Mouse (Mus musculus) retina, postnatal 7 days (tissue): ENCODE results near the gene Tnip1.
"Not testable (repeated sequence)": the region's sequence is repeated elsewhere in the genome, so short reads cannot be mapped to it uniquely, and the experiment has no call there.

Experiments used
- DNase-seq: peaks from one replicate; pipeline ENCODE4 v3.0.0-alpha.2; 2012; ENCODE audit warnings: low read depth, low spot score

The Tnip1 gene

DNA sequence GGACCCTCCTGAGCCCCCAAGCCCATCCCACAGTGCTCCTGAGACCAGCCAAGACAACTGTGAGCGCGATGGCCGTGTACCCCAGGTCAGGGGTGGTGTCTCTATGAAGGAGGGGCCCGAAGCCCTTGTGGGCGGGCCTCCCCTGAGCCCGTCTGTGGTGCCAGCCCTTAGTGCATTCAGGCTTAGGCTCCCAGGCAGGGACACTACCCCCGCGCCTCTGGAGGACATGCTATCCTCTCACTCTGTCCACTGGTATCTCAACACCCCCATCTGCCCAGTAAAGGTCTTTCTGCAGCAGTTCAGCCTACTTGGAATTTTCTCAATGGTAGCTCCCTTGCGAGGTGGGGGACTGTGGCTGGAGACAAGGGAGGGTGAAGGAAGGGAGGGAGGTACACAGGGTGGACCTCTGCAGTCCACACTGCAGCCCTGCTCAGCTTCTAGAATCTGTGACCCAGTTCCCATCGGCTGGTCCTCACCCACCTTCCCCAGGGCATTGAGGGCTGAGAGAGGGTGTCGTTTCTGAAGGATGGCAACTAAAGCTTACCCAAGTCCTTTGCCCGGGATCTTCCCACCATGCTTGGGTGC, 52.5 kb downstream of the Tnip1 start:
- no peak for DNase-seq

DNA sequence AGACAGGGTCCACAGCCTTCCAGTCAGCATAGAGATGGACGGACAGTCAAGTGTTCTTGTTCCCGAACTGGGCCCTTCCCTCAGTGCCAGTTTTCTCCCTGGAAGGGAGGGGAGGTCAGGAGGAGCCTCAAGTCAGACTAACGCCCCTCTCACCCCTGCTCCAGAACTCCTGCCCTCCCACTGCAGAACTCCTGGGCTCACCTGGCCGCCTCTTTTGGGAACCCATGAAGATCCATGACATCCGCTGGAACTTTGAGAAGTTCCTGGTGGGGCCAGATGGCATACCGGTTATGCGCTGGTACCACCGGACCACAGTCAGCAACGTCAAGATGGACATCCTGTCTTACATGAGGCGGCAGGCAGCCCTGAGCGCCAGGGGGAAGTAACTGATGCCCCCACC, 53.4 kb downstream of the Tnip1 start:
- no peak for DNase-seq

DNA sequence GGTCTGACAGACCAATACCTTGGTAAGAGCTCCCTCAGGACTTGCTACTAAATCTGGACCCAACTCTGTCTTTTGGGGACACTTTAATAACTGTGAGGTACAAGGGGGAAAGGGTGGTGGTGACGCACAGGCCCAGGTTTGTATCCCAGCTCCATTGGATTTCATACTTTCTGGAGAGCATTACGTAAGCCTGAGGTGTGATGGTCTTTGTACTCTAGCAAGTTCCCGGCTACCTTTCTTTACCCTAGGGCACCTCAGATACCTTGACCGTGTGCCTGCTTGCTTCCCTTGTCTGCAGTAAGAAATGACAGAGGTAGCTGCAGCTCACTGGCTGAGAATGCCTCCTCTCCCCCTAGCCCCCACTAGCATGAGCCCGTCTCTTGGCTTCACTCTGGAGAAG, 55.5 kb downstream of the Tnip1 start:
- DNase-seq: no peak

DNA sequence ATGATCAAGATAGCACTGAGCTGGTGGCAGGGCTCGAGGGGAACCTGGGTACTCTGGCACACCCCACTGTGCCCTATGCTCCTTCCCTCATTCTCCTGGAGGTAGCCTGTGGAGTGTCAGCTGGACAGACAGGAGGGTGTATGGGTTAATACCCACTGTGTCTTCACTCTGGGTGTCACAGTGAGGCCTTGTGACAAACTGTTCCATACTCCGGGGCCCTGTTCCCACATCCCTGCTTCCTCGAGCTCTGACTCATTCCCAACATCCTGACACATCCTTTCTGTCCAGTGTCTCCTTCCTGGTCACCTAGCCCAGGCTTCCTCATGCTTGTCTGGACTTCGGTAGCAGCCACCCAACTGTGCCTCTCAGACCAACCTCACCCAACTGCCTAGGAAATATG, 56.3 kb downstream of the Tnip1 start:
- no peak for DNase-seq

DNA sequence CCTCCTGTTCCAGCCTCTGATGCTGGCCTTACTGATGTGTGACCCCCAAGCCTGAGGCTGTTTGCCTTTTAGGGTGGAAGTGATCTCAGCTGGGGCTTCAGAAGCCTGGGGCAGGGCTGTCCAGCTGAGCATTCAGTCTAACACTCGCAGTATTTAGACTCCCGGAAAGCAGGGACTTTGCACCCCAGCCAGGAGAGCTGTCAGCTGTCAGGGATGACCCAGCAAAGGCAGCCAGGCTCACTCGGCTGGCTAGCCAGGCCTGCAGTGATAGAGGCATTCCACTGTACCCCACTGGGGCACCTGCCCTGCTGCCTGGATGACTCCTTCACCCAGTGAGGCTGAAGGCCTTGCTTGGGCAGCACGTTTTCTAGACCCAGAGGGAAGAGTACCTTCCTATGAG, 56.8 kb downstream of the Tnip1 start:
- no peak for DNase-seq

DNA sequence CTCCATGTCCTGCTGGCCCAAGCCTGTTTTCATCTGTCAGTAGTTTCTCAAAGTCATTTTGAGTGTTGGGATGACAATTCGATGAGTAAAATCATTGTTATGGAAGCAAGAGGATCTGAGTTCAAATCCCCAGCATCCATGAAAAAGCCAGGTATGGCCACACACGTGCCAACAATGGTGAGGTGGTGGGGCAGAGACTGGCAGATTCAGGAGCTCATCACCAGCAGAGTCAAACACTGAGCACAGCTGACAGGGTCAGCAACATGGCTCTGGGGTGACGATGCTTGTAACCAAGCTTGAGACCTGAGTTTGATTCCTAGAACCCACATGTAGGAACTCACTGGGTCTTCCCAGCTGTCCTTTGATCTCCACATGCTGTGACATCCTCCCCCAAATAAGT, 57.6 kb downstream of the Tnip1 start:
- DNase-seq: no peak

DNA sequence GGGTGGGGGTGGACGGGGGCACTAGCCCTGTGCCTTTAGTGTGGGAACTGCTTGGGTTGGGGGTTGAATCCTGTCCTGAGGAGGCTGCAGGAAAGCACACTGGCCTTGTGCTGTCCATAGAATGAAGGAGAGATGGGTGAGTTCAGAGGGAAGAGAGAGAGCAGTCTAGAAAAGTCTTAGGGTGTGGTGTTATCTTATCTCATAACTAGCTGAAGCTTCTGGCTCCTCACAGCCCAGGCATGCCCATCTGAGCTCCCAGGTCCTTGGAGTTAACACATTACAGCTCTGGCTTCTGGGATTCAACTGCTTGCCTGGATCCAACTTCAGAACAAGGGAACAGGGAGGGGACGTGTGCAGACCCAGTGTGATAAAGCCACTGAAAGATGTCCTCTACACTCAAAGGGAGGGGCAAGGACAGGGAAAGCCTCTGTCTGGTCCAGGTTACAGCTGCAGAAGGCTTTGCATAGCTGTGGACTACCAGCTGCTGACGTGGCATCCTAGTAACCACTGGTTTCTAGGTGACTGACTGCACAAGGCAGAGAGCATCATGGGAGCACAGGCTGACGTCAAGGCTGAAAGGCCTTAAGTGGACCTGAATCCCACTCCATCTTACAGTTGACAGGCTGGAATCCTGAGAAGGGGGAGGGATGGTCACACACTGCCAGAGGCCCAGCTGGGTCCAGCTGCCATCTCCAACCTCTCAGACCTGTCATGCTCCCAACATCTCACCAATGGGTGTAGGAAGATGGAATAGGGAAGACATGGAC, 58.6 kb downstream of the Tnip1 start:
- DNase-seq: no peak

DNA sequence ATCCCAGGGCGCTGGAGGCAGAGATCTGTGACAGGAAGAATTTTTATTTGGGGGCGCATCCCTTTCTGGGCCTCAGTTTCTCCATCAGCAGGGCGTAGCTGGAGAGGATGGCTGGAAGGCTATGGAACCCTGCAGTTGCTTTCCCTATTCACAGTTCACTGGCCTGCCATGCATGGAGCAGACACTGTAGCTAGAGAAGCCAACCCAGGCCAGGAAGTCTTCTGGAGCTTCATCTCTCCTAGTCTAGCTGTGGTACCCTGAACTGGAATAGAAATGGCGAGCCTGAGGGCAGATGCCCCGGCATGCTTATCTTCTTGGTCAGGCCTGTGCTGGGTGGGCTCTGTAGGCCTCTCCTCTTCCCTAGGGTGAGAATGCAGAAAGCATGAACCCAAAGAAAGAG, 59.4 kb downstream of the Tnip1 start:
- no peak for DNase-seq

DNA sequence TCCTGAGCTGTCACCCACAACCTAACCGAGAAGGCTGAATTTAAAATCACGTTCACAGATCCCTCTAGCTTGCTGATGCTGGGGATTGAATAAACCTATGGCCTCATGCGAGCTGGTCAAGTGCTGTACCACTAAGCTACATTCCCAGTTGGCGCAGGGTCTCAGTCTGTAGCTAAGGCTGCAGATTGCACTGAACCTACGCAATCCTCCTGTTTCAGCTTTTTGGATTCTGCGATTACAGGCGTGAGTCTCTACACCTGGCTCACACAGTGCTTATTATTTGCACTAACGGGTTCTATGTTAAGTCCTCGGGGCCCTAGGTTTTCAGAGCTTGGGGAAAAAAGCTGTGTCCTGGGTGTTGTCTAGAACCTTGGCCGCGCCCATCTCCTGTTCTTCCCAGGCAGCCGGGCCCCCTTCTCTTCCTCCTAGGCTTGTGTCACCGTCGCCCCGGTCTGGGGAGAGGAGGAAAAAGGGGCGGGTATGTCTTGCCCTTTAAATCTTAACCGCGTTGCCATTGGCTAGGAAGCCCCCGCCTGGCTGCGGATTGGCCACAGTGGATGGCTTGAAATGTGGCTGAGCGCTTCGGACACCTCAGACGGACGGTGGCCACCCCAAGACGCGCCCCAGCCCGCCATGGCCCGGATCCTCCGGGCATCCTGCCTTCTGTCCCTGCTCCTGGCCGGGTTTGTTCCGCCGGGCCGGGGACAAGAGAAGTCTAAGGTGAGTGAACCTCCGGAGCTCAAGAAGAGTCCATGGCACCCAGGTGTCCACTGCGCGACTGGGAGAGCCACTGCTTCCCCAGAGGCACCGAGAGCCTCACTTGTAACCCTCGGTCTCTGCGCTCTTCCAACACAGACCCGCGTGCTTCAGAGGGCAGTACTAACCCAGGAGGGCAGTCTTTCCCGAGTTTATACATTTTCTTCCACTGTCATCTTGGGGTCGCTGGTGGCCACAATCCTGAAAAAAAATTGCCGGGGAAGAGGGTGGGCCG, 60.1 kb downstream of the Tnip1 start, which contains the start of gene Gpx3:
Gene Gpx3 (plus strand): TSS at position 121 of the 991 bp plus-strand sequence.
- peak; percentile 54 for DNase-seq

DNA sequence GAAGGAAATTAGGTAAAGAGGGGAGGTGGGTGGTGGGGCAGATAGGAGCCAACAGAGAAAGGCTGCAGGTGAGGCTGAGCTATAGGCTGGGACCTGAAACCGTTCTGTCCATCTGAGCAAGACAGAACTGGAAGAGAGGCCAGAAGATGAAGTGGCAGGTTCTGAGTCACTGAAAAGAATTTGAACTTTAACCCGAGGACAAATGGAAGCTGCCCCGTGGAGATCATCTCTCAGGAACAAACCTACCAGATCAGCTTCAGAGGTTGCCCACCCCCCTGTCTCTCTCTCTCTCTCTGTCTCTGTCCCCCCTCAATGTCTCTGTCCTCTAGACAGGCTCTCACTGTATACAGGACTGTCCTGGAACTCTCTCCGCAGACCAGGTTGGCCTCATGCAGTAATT, 63.1 kb downstream of the Tnip1 start:
- DNase-seq: no peak

DNA sequence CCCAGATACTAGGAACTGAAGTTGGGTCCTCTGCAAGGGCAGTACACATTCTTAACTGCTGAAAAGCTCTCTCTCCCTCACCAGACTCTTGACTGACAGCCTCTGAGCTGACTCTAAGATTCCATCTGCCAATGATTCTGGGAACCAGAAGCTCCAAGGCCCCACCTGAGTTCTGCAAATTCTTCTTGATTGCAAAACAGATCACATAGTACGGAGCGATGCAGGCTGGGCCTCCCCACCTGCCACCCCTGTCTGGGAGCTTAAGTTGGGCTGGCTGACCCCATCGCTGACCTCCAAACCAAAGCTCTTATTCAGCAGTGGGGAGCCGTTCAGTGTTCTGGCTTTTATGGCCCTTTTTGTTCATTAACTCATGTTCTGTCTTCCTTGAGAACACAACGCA, 65.2 kb downstream of the Tnip1 start:
- DNase-seq: no peak

DNA sequence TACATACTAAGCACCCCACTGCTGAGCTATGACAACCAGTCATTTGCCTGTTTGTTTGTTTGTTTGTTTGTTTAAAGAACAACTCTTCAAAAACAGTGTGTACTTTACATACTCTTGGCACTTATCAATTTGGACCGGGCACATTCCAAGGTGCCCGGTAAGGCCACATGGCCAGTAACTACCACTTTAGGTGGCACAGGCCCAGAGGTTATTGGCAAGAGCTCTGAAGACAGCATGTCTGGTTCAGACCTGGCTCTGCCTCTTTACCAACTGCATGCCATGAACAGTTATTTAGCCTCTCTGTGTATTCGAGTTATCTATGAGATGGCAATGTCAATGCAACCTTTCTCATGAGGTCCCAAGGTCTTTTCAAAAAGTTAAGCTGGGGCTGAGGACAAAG, 66.1 kb downstream of the Tnip1 start:
- DNase-seq: not testable (repeated sequence)

DNA sequence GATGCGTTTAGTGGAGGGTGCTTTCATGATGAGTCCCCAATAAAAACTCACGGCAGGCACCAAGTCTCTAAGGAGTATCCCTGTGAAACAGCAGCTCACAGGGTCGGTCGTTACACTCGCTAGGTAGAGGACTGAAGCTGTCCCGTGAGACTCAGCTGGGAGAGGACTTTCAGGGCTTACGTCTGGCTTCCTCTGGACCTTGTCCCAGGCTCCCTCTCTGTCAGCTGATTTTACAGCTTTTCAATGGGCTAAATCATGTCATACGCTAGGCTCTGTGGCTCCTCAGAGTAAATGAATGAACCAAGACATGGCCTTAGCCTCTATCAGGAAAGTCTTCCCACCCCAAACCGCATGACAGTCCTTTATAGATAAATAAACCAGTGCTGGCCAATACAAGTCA, 68.1 kb downstream of the Tnip1 start:
- no peak for DNase-seq

DNA sequence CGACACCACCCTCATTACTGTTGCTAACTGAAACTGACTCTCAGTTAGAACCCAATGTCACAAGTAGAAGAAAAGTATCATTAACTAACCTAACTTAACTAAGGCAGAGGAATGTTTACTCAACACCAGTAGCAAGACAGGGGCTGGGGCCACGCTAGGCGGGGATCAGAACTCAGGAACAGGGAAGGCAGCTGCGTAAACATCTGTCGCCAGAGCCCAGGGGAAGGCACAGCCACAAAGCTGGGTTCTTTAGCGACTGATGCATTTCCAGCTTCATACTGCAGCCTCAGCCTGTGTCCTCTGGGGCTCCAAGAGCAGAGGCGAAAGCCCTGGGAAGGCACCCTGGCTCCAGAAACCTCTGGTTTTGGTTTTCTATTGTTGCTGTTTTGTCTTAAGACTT, 70.6 kb downstream of the Tnip1 start:
- DNase-seq: no peak

DNA sequence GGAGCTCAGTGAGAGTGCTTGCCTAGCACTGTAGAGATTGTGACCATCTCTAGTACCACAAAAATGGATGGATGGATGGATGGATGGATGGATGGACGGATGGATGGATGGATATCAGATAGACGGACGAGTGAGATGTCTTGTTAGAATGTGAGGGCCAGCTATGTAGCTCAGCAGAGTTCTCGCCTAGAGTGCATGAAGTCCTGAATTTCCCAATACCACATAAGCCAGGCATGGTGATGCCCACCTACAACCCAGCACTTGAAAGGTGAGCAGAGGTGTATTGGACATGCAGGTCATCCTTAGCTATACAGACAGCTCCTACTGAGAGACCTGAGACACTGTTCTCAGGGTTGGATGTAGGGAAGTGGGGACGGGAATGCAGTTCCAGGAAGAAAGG, 71.4 kb downstream of the Tnip1 start:
- DNase-seq: no peak

DNA sequence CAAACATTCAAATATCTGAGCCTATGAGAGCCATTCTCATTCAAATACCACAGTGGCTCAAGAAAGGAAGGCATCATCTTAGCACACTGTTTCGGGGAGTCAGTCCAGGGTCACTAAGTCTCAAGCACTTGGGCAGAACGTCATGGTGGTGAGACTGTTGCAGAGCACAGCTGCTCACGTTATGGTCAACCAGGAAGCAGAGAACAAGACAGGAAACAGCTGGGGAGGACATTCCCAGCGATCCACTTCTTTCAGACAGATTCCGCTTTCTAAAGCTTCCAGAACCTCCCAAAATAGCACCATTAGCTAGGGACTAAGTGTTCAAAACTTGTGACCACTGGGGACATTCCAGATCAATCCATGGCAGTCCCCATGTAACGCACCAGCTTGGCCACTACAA, 74.8 kb downstream of the Tnip1 start:
- DNase-seq: no peak

DNA sequence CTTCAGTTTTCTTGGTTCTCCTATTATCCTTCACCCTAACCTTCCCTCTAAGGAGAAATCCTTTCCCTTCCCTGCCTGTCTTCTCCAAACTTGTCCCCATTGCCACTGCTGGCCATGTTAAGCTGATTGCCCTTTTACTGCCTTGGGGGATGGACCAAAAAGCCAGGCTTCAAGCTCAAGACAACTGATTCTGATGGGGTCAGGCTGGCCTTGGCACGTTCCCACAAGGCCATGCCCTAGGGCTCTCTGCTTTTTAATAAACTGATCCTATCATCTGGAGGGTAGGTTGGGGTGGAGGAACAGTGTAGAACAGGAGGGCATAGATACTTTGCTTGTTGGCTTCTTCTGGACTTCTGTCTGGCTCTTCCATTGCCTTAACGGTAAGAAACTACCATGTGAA, 77.3 kb downstream of the Tnip1 start:
- DNase-seq: no peak

DNA sequence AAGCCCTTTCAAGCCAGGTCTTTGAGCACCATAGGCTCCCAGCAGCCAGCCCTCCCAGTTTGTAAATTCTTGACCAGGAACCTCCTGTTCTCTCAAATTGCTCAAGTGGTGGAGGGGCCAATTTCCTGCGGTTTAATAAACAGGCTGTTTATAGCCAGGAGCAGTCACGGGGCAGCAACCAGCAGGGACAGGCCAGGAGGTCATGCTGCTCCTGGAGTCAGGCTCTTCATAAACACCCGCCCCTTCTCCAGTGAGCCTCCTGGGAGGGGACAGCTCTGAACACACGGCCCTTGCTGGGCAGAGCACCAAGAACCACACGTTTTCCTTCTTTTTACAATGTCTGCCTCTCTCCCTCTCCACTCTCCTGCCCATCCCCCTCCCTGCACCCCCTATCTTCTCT, 77.8 kb downstream of the Tnip1 start:
- no peak for DNase-seq

DNA sequence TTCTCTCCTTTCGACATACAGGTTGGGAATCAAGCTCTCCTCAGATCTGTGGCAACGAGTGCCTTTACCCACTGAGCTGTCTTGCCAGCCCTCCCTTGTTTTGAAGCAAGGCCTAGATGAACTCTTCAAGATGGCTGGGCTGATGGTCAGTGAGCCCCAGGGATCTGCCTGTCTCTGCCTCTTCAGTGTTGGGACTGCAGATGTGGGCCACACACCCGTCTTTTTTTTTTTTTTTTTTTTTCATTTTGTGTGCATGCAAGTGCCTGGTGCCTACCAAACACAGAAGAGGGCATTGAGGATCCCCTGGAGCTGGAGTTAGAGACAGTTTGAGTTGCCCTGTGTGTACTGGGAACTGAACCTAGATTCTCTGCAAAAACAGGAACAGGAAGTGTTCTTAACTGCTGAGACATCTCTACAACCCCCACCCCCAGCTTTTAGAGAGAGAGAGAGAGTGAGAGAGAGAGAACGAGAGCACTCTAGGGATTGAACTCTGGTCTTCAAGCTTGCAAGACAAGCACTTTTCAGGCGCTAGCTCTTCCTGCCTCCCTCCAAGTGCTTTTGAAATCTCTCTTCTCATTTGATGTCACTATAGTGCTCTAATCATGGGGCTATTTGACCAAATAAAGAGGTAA, 78.4 kb downstream of the Tnip1 start:
- DNase-seq: no peak

DNA sequence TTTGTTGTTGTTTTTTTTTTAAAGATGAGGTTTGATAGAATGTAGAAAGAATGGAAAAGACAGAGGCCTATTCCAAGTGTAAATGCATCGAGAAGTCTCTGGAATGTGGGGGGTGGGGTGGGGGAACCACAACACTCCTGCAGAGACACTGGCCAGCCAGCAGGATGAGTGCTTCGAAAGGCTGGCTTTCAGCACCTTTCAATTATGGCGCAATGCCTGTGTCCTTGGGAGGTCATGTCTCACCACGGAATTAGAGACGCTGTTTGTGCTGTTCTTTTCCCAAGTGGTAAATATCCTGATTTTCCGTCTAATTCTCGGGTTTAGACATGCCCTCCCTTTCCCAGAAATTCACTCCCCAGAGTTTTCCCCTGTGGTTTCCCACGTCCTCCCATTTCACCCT, 80.0 kb downstream of the Tnip1 start:
- DNase-seq: no peak

DNA sequence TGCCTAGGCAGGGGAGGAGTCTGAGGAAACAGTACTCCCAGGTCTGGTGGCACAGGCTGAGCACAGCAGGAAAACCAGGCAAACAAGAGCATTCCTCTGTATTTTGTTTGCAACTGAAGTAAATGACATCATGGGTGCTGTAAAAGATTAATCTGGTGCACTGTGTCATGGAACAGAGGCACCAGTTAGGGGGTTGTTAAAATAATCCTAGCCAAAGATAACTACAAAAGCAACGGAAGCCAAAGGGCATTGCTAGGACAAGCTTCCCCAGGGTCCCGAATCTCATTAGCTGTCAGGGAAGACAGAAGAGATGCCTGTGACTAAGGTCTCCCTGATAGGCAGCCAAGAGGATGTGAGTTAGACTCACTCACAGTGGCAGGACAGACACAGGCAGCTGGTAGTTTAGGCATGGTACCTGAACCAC, 81.7 kb downstream of the Tnip1 start:
- no peak for DNase-seq

DNA sequence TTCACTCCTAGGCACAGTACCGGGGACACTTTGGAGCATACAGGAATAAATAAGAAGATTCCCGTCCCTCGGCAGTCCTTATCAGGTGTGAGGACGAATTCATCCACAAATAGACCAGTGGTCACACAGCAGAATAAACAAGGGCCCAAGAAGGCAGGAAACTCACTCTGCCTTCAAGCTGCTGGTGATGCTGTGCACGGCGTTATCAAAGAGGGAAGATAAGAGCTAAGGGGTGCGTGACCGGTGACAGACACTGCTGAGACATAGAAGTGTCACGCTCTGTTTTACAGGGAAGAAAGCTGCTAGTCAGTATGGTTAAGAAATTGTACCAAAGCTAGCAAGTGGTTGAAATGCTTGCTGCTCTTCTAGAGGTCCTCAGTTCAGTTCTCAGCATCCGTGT, 82.8 kb downstream of the Tnip1 start:
- no peak for DNase-seq
